Mouse (Mus musculus) spleen, adult 2 months (tissue): ENCODE data around the gene Thtpa.

ENCODE experiments used
- CTCF ChIP-seq: fragments of 200-500 bp; IDR thresholded peaks from 2 replicates; pipeline ENCODE4 v1.5.1; 2011; ENCODE audit warnings: mild to moderate bottlenecking, inconsistent platforms; ENCODE audit not compliant: insufficient read depth, insufficient read length, insufficient replicate concordance; ENCODE audit errors: extremely low read depth
- POLR2A ChIP-seq: fragments of 200-500 bp; IDR thresholded peaks from 2 replicates; pipeline ENCODE4 v1.6.1; 2011; ENCODE audit warnings: low read depth, low read length, inconsistent platforms

DNA sequence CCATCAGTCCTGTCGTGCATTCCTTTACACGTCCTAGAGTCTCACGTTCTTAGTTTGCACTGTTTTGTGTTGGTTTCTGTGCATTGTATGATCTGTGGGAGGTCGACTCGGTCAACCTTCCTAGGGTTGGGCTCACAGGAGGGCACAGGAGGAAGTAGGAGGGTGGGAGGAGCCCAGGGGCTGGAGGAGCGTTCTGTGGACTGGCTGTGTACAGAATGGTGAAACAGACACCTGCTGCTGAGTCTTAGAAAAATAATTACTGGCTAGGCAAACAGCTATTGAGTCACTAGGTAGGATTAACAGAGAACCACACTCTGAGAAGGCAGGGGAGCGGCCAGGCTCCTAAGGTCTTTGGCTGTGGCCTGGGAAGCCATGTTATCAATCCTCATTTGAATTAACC, 44.7 kb downstream of the Thtpa start:
- TF ChIP-seq CTCF = no peak
- no peak for TF ChIP-seq POLR2A
